Mouse (Mus musculus) effector memory CD4-positive, alpha-beta T cell, adult 5 months (primary cell): ENCODE measurements around the gene Krtap19-1. TPM values are rescaled to one million over a fixed set of nuclear protein-coding genes. Genes with fewer than 3 reads are reported as not detected.

ENCODE experiments used
- polyA plus RNA-seq: library from polyadenylated mRNA; unstranded; fragments of 100-300 nt; shearing (Covaris generic); gene quantifications from one replicate; pipeline ENCODE4 v1.2.1, GENCODE M21; 2017

The Krtap19-1 gene
- polyA plus RNA-seq: not detected

GRCm38 (mm10) chr16:88869311-88869710, at the start of gene Krtap19-1:
Krtap19-1 (minus strand) TSS chr16:88869411.

GRCm38 (mm10) chr16:88896357-88896756, 27.1 kb upstream of the Krtap19-1 start, which contains the start of gene Krtap19-5:
Krtap19-5 (minus strand) TSS chr16:88896457.

GRCm38 (mm10) chr16:88884989-88885388, 15.8 kb upstream of the Krtap19-1 start, which contains the start of gene Krtap19-4:
Krtap19-4 (minus strand) TSS chr16:88885089.

GRCm38 (mm10) chr16:88877938-88878337, 8.7 kb upstream of the Krtap19-1 start, which contains the start of gene Krtap19-3:
Krtap19-3 (minus strand) TSS chr16:88878038.

GRCm38 (mm10) chr16:88874169-88874568, 5.0 kb upstream of the Krtap19-1 start, which contains the start of gene Krtap19-2:
Krtap19-2 (minus strand) TSS chr16:88874269.

GRCm38 (mm10) chr16:88826095-88826652, 43.0 kb downstream of the Krtap19-1 start, which contains the start of gene Krtap14:
Krtap14 (minus strand) TSS chr16:88826145.

GRCm38 (mm10) chr16:88820066-88820465, 49.1 kb downstream of the Krtap19-1 start, which contains the start of gene Krtap15:
Krtap15 (plus strand) TSS chr16:88820215.

Other genes starting within 250 kb of the Krtap19-1 start
- not detected for gene 2310079G19Rik, start 241.7 kb downstream of the Krtap19-1 start, polyA plus RNA-seq
- not detected for gene Krtap26-1, start 221.6 kb downstream of the Krtap19-1 start, polyA plus RNA-seq
- gene Krtap27-1, start 197.7 kb downstream of the Krtap19-1 start, polyA plus RNA-seq: not detected
- not detected for gene 2310061N02Rik, start 161.4 kb downstream of the Krtap19-1 start, polyA plus RNA-seq
- gene Krtap13-1, start 140.5 kb downstream of the Krtap19-1 start, polyA plus RNA-seq: not detected
- not detected for gene Krtap13, start 117.8 kb downstream of the Krtap19-1 start, polyA plus RNA-seq
- gene 2310034C09Rik, start 110.6 kb downstream of the Krtap19-1 start, polyA plus RNA-seq: not detected
- gene 2310057N15Rik, start 95.2 kb downstream of the Krtap19-1 start, polyA plus RNA-seq: not detected
- gene Gm5965, start 91.5 kb downstream of the Krtap19-1 start, polyA plus RNA-seq: not detected
- not detected for gene Gm20741, start 57.2 kb downstream of the Krtap19-1 start, polyA plus RNA-seq
- not detected for gene Krtap15, start 49.2 kb downstream of the Krtap19-1 start, polyA plus RNA-seq
- gene Krtap14, start 43.3 kb downstream of the Krtap19-1 start, polyA plus RNA-seq: not detected
- gene Krtap19-2, start 4.9 kb upstream of the Krtap19-1 start, polyA plus RNA-seq: not detected
- not detected for gene Krtap19-3, start 8.6 kb upstream of the Krtap19-1 start, polyA plus RNA-seq
- not detected for gene Krtap19-4, start 15.7 kb upstream of the Krtap19-1 start, polyA plus RNA-seq
- gene Krtap19-5, start 27.0 kb upstream of the Krtap19-1 start, polyA plus RNA-seq: not detected
- gene Krtap19-9b, start 62.9 kb upstream of the Krtap19-1 start, polyA plus RNA-seq: not detected
- not detected for gene Krtap16-3, start 93.5 kb upstream of the Krtap19-1 start, polyA plus RNA-seq
- not detected for gene Krtap22-2, start 141.3 kb upstream of the Krtap19-1 start, polyA plus RNA-seq
- gene Gm10229, start 145.9 kb upstream of the Krtap19-1 start, polyA plus RNA-seq: not detected
- gene Krtap6-1, start 162.3 kb upstream of the Krtap19-1 start, polyA plus RNA-seq: not detected
- gene Gm10228, start 172.1 kb upstream of the Krtap19-1 start, polyA plus RNA-seq: not detected
- not detected for gene Krtap6-5, start 178.5 kb upstream of the Krtap19-1 start, polyA plus RNA-seq
- not detected for gene 1110025L11Rik, start 194.6 kb upstream of the Krtap19-1 start, polyA plus RNA-seq
- not detected for gene Krtap6-3, start 214.6 kb upstream of the Krtap19-1 start, polyA plus RNA-seq